Mouse (Mus musculus): ENCODE data around the gene Kctd15. TPM values are rescaled to one million over a fixed set of nuclear protein-coding genes. Genes with fewer than 3 reads are reported as not detected.

The Kctd15 gene
- polyA plus RNA-seq, 1 experiment from 2014 or later: 7.4 TPM

GRCm38 (mm10) chr7:34641968-34642367 is 14.6 kb downstream of the Kctd15 start:
- Histone ChIP-seq H3K36me3 (ENCODE audit: insufficient read depth, low read length) (no peaks in the 10 kb centered on the region; the same call in 1 of the 2 replicates), H3K9ac (replicated peaks; ENCODE audit: low read depth) (no peak overlapping the region), H3K9me3 (ENCODE audit: low read length) (no peaks in the 10 kb centered on the region), H3K4me2 (replicated peaks; ENCODE audit: low read depth, low read length) (no peak overlapping the region), H3K4me1 (ENCODE audit: insufficient read depth, low read depth, low read length) (no peaks in the 10 kb centered on the region), H3K27me3 (replicated peaks; ENCODE audit: insufficient read depth, low read length) (no peaks in the 10 kb centered on the region), H3K4me3 (ENCODE audit: low read depth, low read length) (no peak overlapping the region), H3K27ac (ENCODE audit: low read length) (no peak overlapping the region)
- DNase-seq (ENCODE audit: low spot score) (no peak), ATAC-seq (no peak)
- WGBS: 80% methylated on average over 13 of the region's 13 CpGs
- TF ChIP-seq EP300 (IDR thresholded peaks at IDR 0.05) (no peak), CTCF (IDR thresholded peaks at IDR 0.05) (no peak)

DNA sequence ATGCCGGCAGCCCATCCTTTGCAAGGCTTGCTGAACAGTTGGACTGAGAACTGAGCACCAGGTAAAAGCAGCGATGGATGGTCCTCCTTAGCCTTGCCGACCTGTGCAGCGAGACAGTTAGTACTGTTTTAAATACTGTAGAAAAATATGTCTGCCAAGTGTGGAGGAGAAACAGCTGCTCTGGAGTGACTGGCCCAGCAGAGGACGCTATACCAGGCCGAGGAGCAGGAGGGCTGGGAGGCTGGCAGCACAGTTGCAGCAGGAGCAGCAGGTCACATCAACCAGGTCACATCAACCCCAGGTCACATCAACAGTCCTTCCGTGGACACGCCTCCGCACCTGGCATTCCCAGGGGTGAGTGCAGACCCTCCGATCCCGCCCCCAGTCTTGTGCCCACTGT is 16.7 kb downstream of the Kctd15 start:
- H3K27me3 ChIP-seq (replicated peaks; ENCODE audit: insufficient read depth, low read length): no peaks in the 10 kb centered on the region
- H3K4me1 ChIP-seq (ENCODE audit: insufficient read depth, low read depth, low read length): no peaks in the 10 kb centered on the region
- 91% methylated on average over 11 of the region's 11 CpGs for WGBS
- no peak overlapping the region for H3K9ac ChIP-seq (replicated peaks; ENCODE audit: low read depth)
- no peaks in the 10 kb centered on the region; the same call in 1 of the 2 replicates for H3K36me3 ChIP-seq (ENCODE audit: insufficient read depth, low read length)
- H3K4me3 ChIP-seq (ENCODE audit: low read depth, low read length): no peak overlapping the region
- H3K9me3 ChIP-seq (ENCODE audit: low read length): no peaks in the 10 kb centered on the region
- H3K27ac ChIP-seq (ENCODE audit: low read length): no peak overlapping the region
- ATAC-seq (no peak), DNase-seq (ENCODE audit: low spot score) (no peak)
- no peak for TF ChIP-seq CTCF (IDR thresholded peaks at IDR 0.05)
- TF ChIP-seq EP300 (IDR thresholded peaks at IDR 0.05): no peak
- no peak overlapping the region for H3K4me2 ChIP-seq (replicated peaks; ENCODE audit: low read depth, low read length)

GRCm38 (mm10) chr7:34636661-34637060 is 19.9 kb downstream of the Kctd15 start:
- no peaks in the 10 kb centered on the region for H3K36me3 ChIP-seq (ENCODE audit: insufficient read depth, low read length)
- WGBS: 69% methylated on average over 4 of the region's 4 CpGs

DNA sequence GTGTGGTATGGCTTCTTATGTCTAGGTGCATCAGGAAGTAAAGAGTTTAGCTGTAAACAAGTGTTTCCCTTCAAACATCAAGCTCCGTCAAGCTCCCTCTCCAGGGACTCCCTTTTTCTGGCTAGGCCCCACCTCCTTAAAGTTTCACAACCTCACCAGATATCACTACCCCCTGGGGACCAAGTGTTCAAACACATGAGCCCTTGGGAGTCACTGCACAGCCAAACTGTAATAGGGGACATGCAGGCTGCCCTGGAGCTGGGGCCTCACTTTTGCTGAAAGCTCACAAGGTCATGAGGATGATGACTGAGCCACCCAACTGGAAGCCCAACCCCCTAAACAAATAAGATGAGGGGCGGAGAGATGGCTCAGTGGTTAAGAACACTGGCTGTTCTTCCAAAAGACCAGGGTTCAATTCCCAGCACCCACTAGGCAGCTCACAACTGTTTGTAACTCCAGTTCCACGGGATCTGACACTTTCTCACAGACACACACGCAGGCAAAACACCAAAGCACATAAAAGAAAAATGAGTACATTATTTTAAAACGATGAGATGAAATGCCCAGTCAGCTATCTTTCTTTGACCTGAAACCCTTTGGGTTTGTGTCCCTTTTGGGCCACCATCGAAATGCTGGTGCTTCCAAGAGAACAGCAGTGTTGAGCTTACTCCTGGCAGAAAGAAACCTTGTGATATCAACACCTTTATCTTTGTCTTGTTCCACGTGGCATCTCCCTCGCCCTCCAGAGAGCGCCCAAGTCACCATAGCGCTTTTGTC is 23.4 kb downstream of the Kctd15 start:
- H3K4me2 ChIP-seq (replicated peaks; ENCODE audit: low read depth, low read length): no peak overlapping the region
- 74% methylated on average over 10 of the region's 10 CpGs for WGBS
- peaks cover 7% of the 10 kb centered on the region for H3K4me1 ChIP-seq (ENCODE audit: insufficient read depth, low read depth, low read length)

More at GRCm38 (mm10) chr7:34636661-34637060, 19.9 kb downstream of the Kctd15 start:
- ATAC-seq (no peak), DNase-seq (ENCODE audit: low spot score) (no peak)
- no peak for TF ChIP-seq EP300 (IDR thresholded peaks at IDR 0.05)
- no peak for TF ChIP-seq CTCF (IDR thresholded peaks at IDR 0.05)
- no peaks in the 10 kb centered on the region for H3K9me3 ChIP-seq (ENCODE audit: low read length)
- H3K4me3 ChIP-seq (ENCODE audit: low read depth, low read length): no peak overlapping the region
- no peaks in the 10 kb centered on the region for H3K4me1 ChIP-seq (ENCODE audit: insufficient read depth, low read depth, low read length)
- H3K4me2 ChIP-seq (replicated peaks; ENCODE audit: low read depth, low read length): no peak overlapping the region
- no peak overlapping the region for H3K27ac ChIP-seq (ENCODE audit: low read length)
- no peaks in the 10 kb centered on the region for H3K27me3 ChIP-seq (replicated peaks; ENCODE audit: insufficient read depth, low read length)
- H3K9ac ChIP-seq (replicated peaks; ENCODE audit: low read depth): no peak overlapping the region

DNA sequence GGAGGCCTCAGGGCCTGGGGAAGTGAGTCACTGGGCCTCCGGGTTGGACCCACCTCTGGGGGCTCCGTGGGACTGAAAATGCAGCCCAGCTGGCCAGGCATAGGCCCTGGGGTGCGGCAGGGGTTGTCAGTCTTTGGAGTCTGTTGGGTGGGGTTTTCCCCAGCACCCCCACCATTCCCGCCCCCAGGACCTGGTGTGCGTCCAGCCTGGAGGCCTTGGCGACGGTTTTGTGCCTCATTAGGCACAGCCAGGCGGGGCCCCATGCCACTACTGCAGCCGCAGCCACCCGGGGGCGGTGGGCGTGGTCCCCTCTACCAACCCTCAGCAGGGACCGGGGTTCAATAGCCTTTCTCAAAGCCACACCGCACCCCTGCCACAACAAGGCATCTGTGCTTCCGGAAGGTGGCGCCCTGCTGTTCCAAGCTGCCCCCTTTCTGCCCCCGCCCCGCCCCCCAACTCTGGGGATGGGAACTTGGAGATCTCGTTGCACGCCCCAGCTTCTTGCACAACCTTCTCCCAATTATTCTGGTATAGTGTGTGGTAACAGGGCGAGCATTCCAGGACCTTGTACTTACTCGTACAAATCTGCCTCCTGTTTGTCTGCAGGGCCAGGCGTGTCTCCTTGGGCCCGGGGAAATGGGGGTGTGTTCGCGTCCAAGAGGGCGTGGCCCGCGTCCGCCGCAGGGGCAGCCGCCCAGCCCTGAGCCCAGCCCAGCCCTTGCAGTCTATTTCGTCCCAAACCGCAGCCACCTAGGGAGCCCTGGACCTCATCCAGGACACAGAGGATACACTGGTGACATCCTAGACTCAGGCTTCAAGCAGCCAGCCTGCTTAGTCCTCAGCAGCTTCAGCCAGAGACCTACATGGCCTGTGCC is 26.1 kb downstream of the Kctd15 start:
- ATAC-seq: peak; percentile 94
- WGBS: 2% methylated on average over 33 of the region's 34 CpGs
- Histone ChIP-seq H3K4me3 (ENCODE audit: low read depth, low read length) (peak overlapping the region; percentile 29), H3K4me2 (replicated peaks; ENCODE audit: low read depth, low read length) (peak overlapping the region; percentile 63), H3K9me3 (ENCODE audit: low read length) (no peaks in the 10 kb centered on the region), H3K9ac (replicated peaks; ENCODE audit: low read depth) (0 out of 2 replicates have a peak overlapping the region, but pooled peaks have one; percentile 19), H3K27ac (ENCODE audit: low read length) (peak overlapping the region; percentile 76), H3K27me3 (replicated peaks; ENCODE audit: insufficient read depth, low read length) (no peaks in the 10 kb centered on the region), H3K4me1 (ENCODE audit: insufficient read depth, low read depth, low read length) (peaks cover 7% of the 10 kb centered on the region), H3K36me3 (ENCODE audit: insufficient read depth, low read length) (no peaks in the 10 kb centered on the region)
- DNase-seq (ENCODE audit: low spot score): peak; percentile 95
- TF ChIP-seq CTCF (IDR thresholded peaks at IDR 0.05): peak; percentile 59
- peak; percentile 0; the same call in 1 of the 2 replicates for TF ChIP-seq EP300 (IDR thresholded peaks at IDR 0.05)

More for the DNA sequence above, 23.4 kb downstream of the Kctd15 start:
- TF ChIP-seq CTCF (IDR thresholded peaks at IDR 0.05) (no peak), EP300 (IDR thresholded peaks at IDR 0.05) (no peak)
- Histone ChIP-seq H3K36me3 (ENCODE audit: insufficient read depth, low read length) (no peaks in the 10 kb centered on the region), H3K27ac (ENCODE audit: low read length) (no peak overlapping the region), H3K4me3 (ENCODE audit: low read depth, low read length) (no peak overlapping the region), H3K9me3 (ENCODE audit: low read length) (no peaks in the 10 kb centered on the region), H3K27me3 (replicated peaks; ENCODE audit: insufficient read depth, low read length) (no peaks in the 10 kb centered on the region), H3K9ac (replicated peaks; ENCODE audit: low read depth) (no peak overlapping the region)
- ATAC-seq: no peak
- DNase-seq (ENCODE audit: low spot score): no peak

DNA sequence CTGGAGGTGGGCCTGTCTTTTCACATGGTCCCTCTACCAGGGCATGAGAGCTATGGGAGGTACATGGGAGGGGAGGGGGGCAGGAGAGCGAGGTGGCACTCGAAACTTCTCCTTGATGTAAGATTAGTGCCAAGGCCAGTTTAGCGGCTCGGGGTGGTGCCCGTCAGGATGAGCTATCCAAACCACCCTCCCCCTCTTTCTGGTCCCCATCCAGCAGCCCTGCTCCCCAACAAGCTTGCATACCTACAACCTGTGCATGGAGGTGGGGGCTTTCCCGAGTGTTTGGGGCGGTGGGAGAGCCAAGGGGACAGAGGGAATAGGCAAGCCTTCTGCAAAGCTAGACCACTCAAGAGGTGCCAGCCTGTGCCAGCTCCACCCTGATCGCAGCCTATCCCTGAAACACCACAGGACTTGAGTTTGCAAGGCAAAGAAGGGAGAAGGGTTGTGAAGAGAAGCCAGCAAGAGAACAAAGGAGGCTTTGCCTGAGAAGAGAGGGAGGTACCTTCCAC is 26.8 kb downstream of the Kctd15 start:
- no peak for TF ChIP-seq EP300 (IDR thresholded peaks at IDR 0.05)
- no peak for TF ChIP-seq CTCF (IDR thresholded peaks at IDR 0.05)
- H3K4me1 ChIP-seq (ENCODE audit: insufficient read depth, low read depth, low read length): peaks cover 7% of the 10 kb centered on the region
- ATAC-seq: no peak
- H3K27ac ChIP-seq (ENCODE audit: low read length): peak overlapping the region; percentile 71
- H3K9me3 ChIP-seq (ENCODE audit: low read length): no peaks in the 10 kb centered on the region
- H3K36me3 ChIP-seq (ENCODE audit: insufficient read depth, low read length): no peaks in the 10 kb centered on the region
- H3K27me3 ChIP-seq (replicated peaks; ENCODE audit: insufficient read depth, low read length): no peaks in the 10 kb centered on the region
- 38% methylated on average over 8 of the region's 8 CpGs for WGBS
- 0 out of 2 replicates have a peak overlapping the region, but pooled peaks have one; percentile 12 for H3K9ac ChIP-seq (replicated peaks; ENCODE audit: low read depth)
- H3K4me2 ChIP-seq (replicated peaks; ENCODE audit: low read depth, low read length): peak overlapping the region; percentile 63
- H3K4me3 ChIP-seq (ENCODE audit: low read depth, low read length): peak overlapping the region; percentile 29; the same call in 1 of the 2 replicates
- no peak for DNase-seq (ENCODE audit: low spot score)

All from lung, postnatal 0 days (tissue).